Mouse (Mus musculus) lung, postnatal 0 days (tissue): ENCODE measurements at regions not wholly inside any gene's neighbourhood (a gene's known extent, or its start where the extent isn't known, plus 50 kb on each side); places are given as distances from the start of the nearest gene placed in this dataset.

ENCODE experiments used
- CTCF ChIP-seq: IDR thresholded peaks from 2 replicates; pipeline ENCODE4 v1.5.1; 2016; ENCODE audit warnings: antibody characterized with exemption, mild to moderate bottlenecking
- EP300 ChIP-seq: IDR thresholded peaks from 2 replicates; pipeline ENCODE4 v1.6.1; 2016; ENCODE audit warnings: antibody characterized with exemption, mild to moderate bottlenecking, control low read depth

DNA sequence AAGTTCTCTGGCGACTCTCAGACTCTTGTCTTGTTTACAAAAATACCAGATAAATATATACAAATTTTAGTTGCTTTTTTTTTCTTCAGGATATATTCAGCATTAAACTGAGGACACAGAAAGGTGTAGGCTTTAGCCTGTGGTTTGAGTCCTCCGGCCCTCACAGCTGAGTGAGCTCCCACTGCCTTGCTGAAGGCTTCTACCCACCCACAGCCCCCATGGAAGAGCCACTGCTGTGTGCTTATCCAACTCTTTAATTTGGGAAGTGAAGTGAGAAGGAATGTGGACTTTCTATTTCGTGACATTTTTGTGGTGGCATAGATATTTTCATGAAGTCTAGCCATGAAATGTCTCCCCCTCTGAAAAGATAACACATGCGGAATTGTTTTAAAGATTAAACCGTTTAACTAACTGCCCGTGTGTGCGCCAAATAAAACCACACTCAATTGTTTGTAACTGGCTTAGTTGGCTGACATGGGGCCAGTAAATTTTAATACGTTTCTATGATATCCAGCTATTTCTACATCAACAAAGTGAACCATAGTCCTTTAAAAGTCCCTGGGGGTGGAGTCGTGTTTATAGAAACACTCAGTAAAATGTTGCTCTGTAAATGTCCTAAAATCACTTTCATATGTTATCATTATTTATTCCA lies 174.1 kb downstream of the Slc38a4 start:
- no peak for TF ChIP-seq EP300
- TF ChIP-seq CTCF = no peak
